Mouse (Mus musculus): ENCODE data around the gene Lrr1.

- TF ChIP-seq HCFC1 (IDR thresholded peaks at IDR 0.05; ENCODE audit: low read depth, low read length) = no peak
- no peak for TF ChIP-seq CTCF (IDR thresholded peaks at IDR 0.05 in 2 of 3, conservative IDR thresholded peaks at IDR 0.05 in 1 of 3; ENCODE audit: control insufficient read depth in 1 of 3, insufficient read depth in 1 of 3, low read depth in 2 of 3, low read length in 3 of 3, poor library complexity in 1 of 3, severe bottlenecking in 1 of 3)
- TF ChIP-seq BHLHE40 (IDR thresholded peaks at IDR 0.05; ENCODE audit: borderline replicate concordance, low read depth, low read length) = no peak
- TF ChIP-seq ZMIZ1 (IDR thresholded peaks at IDR 0.05; ENCODE audit: low read depth, low read length) = no peak
- TF ChIP-seq POLR2A (IDR thresholded peaks at IDR 0.05; ENCODE audit: control insufficient read depth in 1 of 2, insufficient read depth in 1 of 2, low read depth in 1 of 2, low read length in 2 of 2, poor library complexity in 1 of 2) = no peak
- peak; percentile 56; the same call in 1 of the 2 replicates for TF ChIP-seq SIN3A (IDR thresholded peaks at IDR 0.05; ENCODE audit: low read length)
- TF ChIP-seq TBP (IDR thresholded peaks at IDR 0.05; ENCODE audit: low read depth, low read length) = no peak
These were observed 2.7 kb downstream of the Lrr1 start for GRCm38 (mm10) chr12:69171307-69171706.
